Mouse (Mus musculus): ENCODE measurements around the gene Vasp. TPM values are rescaled to one million over a fixed set of nuclear protein-coding genes. Genes with fewer than 3 reads are reported as not detected.
A peak's percentile ranks its signal among the peaks of the same experiment; 100 is the strongest.

The Vasp gene
- total RNA-seq (2021) = 10 to 100 TPM; 13.6 to 15.1 TPM
- long read RNA-seq, experiment 1, partial matches to known transcripts = 0 of 4 reads
- long read RNA-seq, experiment 1, other reads (novel, unspliced or antisense) = 2 of 4 reads
- long read RNA-seq, experiment 2, partial matches to known transcripts = 0 of 1 reads
- long read RNA-seq, experiment 2, other reads (novel, unspliced or antisense) = 1 of 1 reads

GRCm38 (mm10) chr7:19271238-19272172 lies at the start of gene Vasp:
Vasp (minus strand) TSS chr7:19271817.
- peak; percentile 88 to 89 for DNase-seq (ENCODE audit: low spot score in 2 of 2)

- no peak for DNase-seq (ENCODE audit: low spot score in 2 of 2)
These were observed 49.0 kb upstream of the Vasp start for GRCm38 (mm10) chr7:19320637-19321036.

- peak; percentile 93 to 96 for DNase-seq (ENCODE audit: low spot score in 2 of 2)
These were observed 48.3 kb upstream of the Vasp start for GRCm38 (mm10) chr7:19319906-19320305.

GRCm38 (mm10) chr7:19319458-19319857 lies 47.8 kb upstream of the Vasp start:
- no peak for DNase-seq (ENCODE audit: low spot score in 2 of 2)

- DNase-seq (ENCODE audit: low spot score in 2 of 2) = no peak
These were observed 47.1 kb upstream of the Vasp start for GRCm38 (mm10) chr7:19318676-19319075.

GRCm38 (mm10) chr7:19318201-19318600 lies 46.6 kb upstream of the Vasp start:
- no peak for DNase-seq (ENCODE audit: low spot score in 2 of 2)

- no peak for DNase-seq (ENCODE audit: low spot score in 2 of 2)
These were observed 45.0 kb upstream of the Vasp start for GRCm38 (mm10) chr7:19316451-19317161.

- no peak for DNase-seq (ENCODE audit: low spot score in 2 of 2)
These were observed 42.4 kb upstream of the Vasp start for GRCm38 (mm10) chr7:19314033-19314432.

GRCm38 (mm10) chr7:19311991-19312390 lies 40.4 kb upstream of the Vasp start:
- no peak for DNase-seq (ENCODE audit: low spot score in 2 of 2)

GRCm38 (mm10) chr7:19309884-19310641 lies 38.4 kb upstream of the Vasp start, which contains the start of gene Fosb:
Fosb (minus strand) TSS chr7:19310051.
- peak; percentile 93 to 95 for DNase-seq (ENCODE audit: low spot score in 2 of 2)

- no peak for DNase-seq (ENCODE audit: low spot score in 2 of 2)
These were observed 37.8 kb upstream of the Vasp start for GRCm38 (mm10) chr7:19309278-19309883.

- DNase-seq (ENCODE audit: low spot score in 2 of 2) = peak; percentile 95 to 98
These were observed 37.0 kb upstream of the Vasp start for GRCm38 (mm10) chr7:19308454-19309277.

- peak; percentile 73 to 76 for DNase-seq (ENCODE audit: low spot score in 2 of 2)
These were observed 36.3 kb upstream of the Vasp start for GRCm38 (mm10) chr7:19307739-19308453.

GRCm38 (mm10) chr7:19306819-19307738 lies 35.5 kb upstream of the Vasp start:
- no peak for DNase-seq (ENCODE audit: low spot score in 2 of 2)

GRCm38 (mm10) chr7:19305796-19306765 lies 34.5 kb upstream of the Vasp start:
- no peak for DNase-seq (ENCODE audit: low spot score in 2 of 2)

- no peak for DNase-seq (ENCODE audit: low spot score in 2 of 2)
These were observed 33.8 kb upstream of the Vasp start for GRCm38 (mm10) chr7:19305413-19305735.

Measured in left cerebral cortex, adult 18-20 months (tissue).